Mouse (Mus musculus) midbrain, postnatal 0 days (tissue): ENCODE results near the gene Wnt4. TPM values are rescaled to one million over a fixed set of nuclear protein-coding genes. Genes with fewer than 3 reads are reported as not detected.

Experiments used
- ATAC-seq: fragments of 200-750 bp; cut with Nextera tagmentation; 2 replicates; pipeline ENCODE4 v1.8.0; 2017; ENCODE audit warnings: moderate number of reproducible peaks, mild to moderate bottlenecking, moderate TSS enrichment, moderate library complexity; ENCODE audit not compliant: low FRiP score
- DNase-seq: peaks from one replicate; pipeline ENCODE4 v3.0.0-alpha.2; 2015; ENCODE audit warnings: low spot score
- H3K27ac ChIP-seq: fragments of 300-500 bp; sonication (generic); 2 replicates; pipeline ENCODE4 v1.5.1; 2014; ENCODE audit warnings: low read depth, mild to moderate bottlenecking, low read length, mixed read lengths
- H3K27me3 ChIP-seq: fragments of 300-500 bp; sonication (generic); 2 replicates; pipeline ENCODE4 v1.6.1; 2014; ENCODE audit warnings: low read length, control low read depth, mixed read lengths; ENCODE audit not compliant: insufficient read depth
- H3K36me3 ChIP-seq: fragments of 300-500 bp; sonication (generic); 2 replicates; pipeline ENCODE4 v1.6.1; 2014; ENCODE audit warnings: low read length, control low read depth, mixed read lengths; ENCODE audit not compliant: insufficient read depth
- H3K4me1 ChIP-seq: fragments of 300-500 bp; sonication (generic); 2 replicates; pipeline ENCODE4 v1.6.1; 2014; ENCODE audit warnings: mild to moderate bottlenecking, control low read depth, antibody characterized with exemption, low read length, mixed read lengths; ENCODE audit not compliant: insufficient read depth
- H3K4me2 ChIP-seq: fragments of 300-500 bp; sonication (generic); 2 replicates; pipeline ENCODE4 v1.6.1; 2014; ENCODE audit warnings: low read depth, mild to moderate bottlenecking, low read length, mixed read lengths; ENCODE audit not compliant: poor library complexity, severe bottlenecking
- H3K4me3 ChIP-seq: fragments of 300-500 bp; sonication (generic); 2 replicates; pipeline ENCODE4 v1.5.1; 2014; ENCODE audit warnings: low read depth, mild to moderate bottlenecking, low read length, moderate library complexity
- H3K9ac ChIP-seq: fragments of 300-500 bp; sonication (generic); replicated peaks from 2 replicates; pipeline ENCODE4 v1.6.1; 2014; ENCODE audit warnings: mild to moderate bottlenecking, low read length, moderate library complexity, mixed read lengths; ENCODE audit not compliant: poor library complexity, severe bottlenecking
- H3K9me3 ChIP-seq: fragments of 300-500 bp; sonication (generic); 2 replicates; pipeline ENCODE4 v1.6.1; 2016; ENCODE audit warnings: low read length, control low read depth
- CTCF ChIP-seq: IDR thresholded peaks from 2 replicates; pipeline ENCODE4 v1.5.1; 2016; ENCODE audit warnings: antibody characterized with exemption, mild to moderate bottlenecking
- WGBS: fragments of 180-500 bp; shearing (Covaris S2); extraction: QIAGEN DNeasy Blood & Tissue Kit; methylation state at CpG from one replicate; pipeline ENCODE4 v1.1.7; 2014; 5-methylcytosine and 5-hydroxymethylcytosine counted together
- polyA plus RNA-seq: library from polyadenylated mRNA; unstranded; fragments of >200 nt; fragmentation: Nextera tagmentation; extraction: Ambion mirVana; gene quantifications from 2 replicates; pipeline ENCODE4 v1.2.1, GENCODE M21; 2015
- total RNA-seq: library from RNA; depleted of rRNA; stranded (reverse); fragments of >200 nt; gene quantifications from 2 replicates; pipeline ENCODE4 v1.2.3, GENCODE M21; 2014

Gene Wnt4
- total and polyA plus RNA-seq, 2 experiments from 2014 or later: 5.6 to 6.0 TPM

- DNase-seq (peak; percentile 67), ATAC-seq (no peak)
- no peak overlapping the region for H3K4me2 ChIP-seq
- no peak overlapping the region for H3K27ac ChIP-seq
- no peaks in the 10 kb centered on the region for H3K36me3 ChIP-seq
- H3K9ac ChIP-seq: no peak overlapping the region
- no peak overlapping the region for H3K4me3 ChIP-seq
- WGBS: 50% methylated on average over 2 of the region's 2 CpGs
- H3K9me3 ChIP-seq: no peaks in the 10 kb centered on the region
- TF ChIP-seq CTCF: peak; percentile 67
- no peaks in the 10 kb centered on the region for H3K27me3 ChIP-seq
- no peaks in the 10 kb centered on the region for H3K4me1 ChIP-seq
Observed at GRCm38 (mm10) chr4:137313511-137313910, 36.2 kb downstream of the Wnt4 start.

- no peaks in the 10 kb centered on the region for H3K9me3 ChIP-seq
- TF ChIP-seq CTCF: no peak
- H3K4me2 ChIP-seq: no peak overlapping the region
- no peak overlapping the region for H3K4me3 ChIP-seq
- H3K9ac ChIP-seq: no peak overlapping the region
- H3K4me1 ChIP-seq: no peaks in the 10 kb centered on the region
- no peak overlapping the region for H3K27ac ChIP-seq
- DNase-seq (no peak), ATAC-seq (no peak)
- WGBS: 65% methylated on average over 6 of the region's 6 CpGs
- no peaks in the 10 kb centered on the region for H3K27me3 ChIP-seq
- H3K36me3 ChIP-seq: no peaks in the 10 kb centered on the region; the same call in 1 of the 2 replicates
Observed at GRCm38 (mm10) chr4:137314561-137314960, 37.3 kb downstream of the Wnt4 start.

- Histone ChIP-seq H3K27me3 (no peaks in the 10 kb centered on the region), H3K4me1 (no peaks in the 10 kb centered on the region), H3K36me3 (no peaks in the 10 kb centered on the region; the same call in 1 of the 2 replicates), H3K9me3 (no peaks in the 10 kb centered on the region), H3K27ac (no peak overlapping the region), H3K4me3 (no peak overlapping the region), H3K9ac (no peak overlapping the region), H3K4me2 (no peak overlapping the region)
- no peak for DNase-seq
- 75% methylated on average over 2 of the region's 2 CpGs for WGBS
- TF ChIP-seq CTCF: no peak
- no peak for ATAC-seq
Observed at GRCm38 (mm10) chr4:137315061-137315460, 37.8 kb downstream of the Wnt4 start.

GRCm38 (mm10) chr4:137316027-137316770 lies 38.9 kb downstream of the Wnt4 start:
- 0 out of 2 replicates have a peak overlapping the region, but pooled peaks have one; percentile 13 for H3K9ac ChIP-seq
- WGBS: 84% methylated on average over 4 of the region's 4 CpGs
- no peaks in the 10 kb centered on the region for H3K4me1 ChIP-seq
- no peaks in the 10 kb centered on the region for H3K9me3 ChIP-seq
- ATAC-seq: no peak
- TF ChIP-seq CTCF: peak; percentile 30; the same call in 1 of the 2 replicates
- H3K4me3 ChIP-seq: no peak overlapping the region
- no peak overlapping the region for H3K4me2 ChIP-seq
- no peaks in the 10 kb centered on the region for H3K27me3 ChIP-seq
- peaks cover 3% of the 10 kb centered on the region; the same call in 1 of the 2 replicates for H3K36me3 ChIP-seq
- H3K27ac ChIP-seq: no peak overlapping the region
- DNase-seq: no peak

GRCm38 (mm10) chr4:137324926-137325325 lies 47.6 kb downstream of the Wnt4 start:
- Histone ChIP-seq H3K9ac (no peak overlapping the region), H3K27me3 (no peaks in the 10 kb centered on the region), H3K4me2 (no peak overlapping the region), H3K27ac (no peak overlapping the region), H3K9me3 (no peaks in the 10 kb centered on the region), H3K36me3 (peaks cover 27% of the 10 kb centered on the region; the same call in 1 of the 2 replicates), H3K4me3 (no peak overlapping the region), H3K4me1 (no peaks in the 10 kb centered on the region)
- ATAC-seq (no peak), DNase-seq (no peak)
- WGBS: 88% methylated on average over 6 of the region's 6 CpGs
- TF ChIP-seq CTCF: no peak

- no peak for TF ChIP-seq CTCF
- no peak overlapping the region for H3K9ac ChIP-seq
- H3K4me2 ChIP-seq: no peak overlapping the region
- no peak for DNase-seq
- H3K9me3 ChIP-seq: no peaks in the 10 kb centered on the region
- no peak overlapping the region for H3K4me3 ChIP-seq
- ATAC-seq: no peak
- no peaks in the 10 kb centered on the region for H3K27me3 ChIP-seq
- H3K4me1 ChIP-seq: no peaks in the 10 kb centered on the region
- H3K36me3 ChIP-seq: peaks cover 21% of the 10 kb centered on the region; the same call in 1 of the 2 replicates
- H3K27ac ChIP-seq: no peak overlapping the region
- WGBS: 89% methylated on average over 3 of the region's 3 CpGs
Observed at GRCm38 (mm10) chr4:137326494-137326893, 49.2 kb downstream of the Wnt4 start.
